ENCODE assay signal across 8 mouse cellular contexts in the genomic region with DNA sequence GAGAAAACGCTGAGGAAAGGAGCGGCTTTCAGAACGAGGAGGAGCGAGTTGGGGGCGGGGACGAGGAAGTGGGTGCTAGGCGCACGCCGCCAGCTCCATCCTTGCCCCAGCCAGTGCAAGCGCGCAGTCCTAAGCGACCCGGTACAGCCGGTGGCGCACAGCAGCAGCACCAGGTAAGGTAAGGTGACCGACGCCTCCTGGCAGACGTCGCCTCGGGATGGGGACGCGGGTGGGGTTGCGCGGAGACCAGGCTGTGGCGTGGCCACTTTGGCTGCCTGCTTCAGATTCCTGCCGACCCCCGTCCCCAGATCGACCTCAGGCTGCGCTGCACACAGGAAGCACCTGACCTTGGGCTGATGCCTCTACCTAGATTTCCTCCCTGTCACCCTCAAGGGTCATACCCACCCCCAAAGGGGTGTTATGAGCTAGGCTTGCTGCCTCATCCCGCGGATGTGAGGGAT. TPM values are rescaled to one million over a fixed set of nuclear protein-coding genes. Genes with fewer than 3 reads are reported as not detected.
DNase-seq lines count a peak whose midpoint lies in the region; ATAC-seq and TF ChIP-seq lines count a peak whose summit lies in the region.

A gene (plus strand): TSS at position 109 of the 461 bp plus-strand sequence.

- intact Hi-C loops in left cerebral cortex, postnatal 25 days (cut with DNase I) = no loop called here

- peak within 1 kb of the TSS; percentile 31 for H3K4me3 ChIP-seq in kidney, embryonic 14.5 days (ENCODE audit: low read length)
- H3K4me3 ChIP-seq in ES-Bruce4 (ENCODE audit: low read depth, low read length) = peak within 1 kb of the TSS; percentile 69
- peak within 1 kb of the TSS; percentile 36 for H3K4me3 ChIP-seq in forebrain, embryonic 12.5 days (replicated peaks)
- peak within 1 kb of the TSS; percentile 53 for H3K4me3 ChIP-seq in neural tube, embryonic 15.5 days (replicated peaks)

- H3K27me3 ChIP-seq in kidney, embryonic 14.5 days (ENCODE audit: control insufficient read depth, insufficient read depth, low read length) = peaks cover 18% of the 10 kb centered on the region
- no peaks in the 10 kb centered on the region for H3K27me3 ChIP-seq in ES-Bruce4 (ENCODE audit: control insufficient read depth, insufficient read depth, low read length, poor library complexity, severe bottlenecking)
- H3K27me3 ChIP-seq in forebrain, embryonic 12.5 days = peaks cover 42% of the 10 kb centered on the region
- peaks cover 17% of the 10 kb centered on the region for H3K27me3 ChIP-seq in neural tube, embryonic 15.5 days (replicated peaks)

- ATAC-seq in kidney, embryonic 14.5 days (ENCODE audit: low FRiP score, low TSS enrichment) = 0 out of 2 replicates have a peak, but pooled peaks have one; percentile 49
- no peak for ATAC-seq in forebrain, embryonic 12.5 days (ENCODE audit: low FRiP score)
- peak; percentile 78; the same call in 1 of the 2 replicates for ATAC-seq in neural tube, embryonic 15.5 days (ENCODE audit: low FRiP score)

- TF ChIP-seq CTCF in ES-Bruce4 (IDR thresholded peaks at IDR 0.05; ENCODE audit: low read depth, low read length) = no peak

- no peak for TF ChIP-seq EP300 in ES-Bruce4 (IDR thresholded peaks at IDR 0.05; ENCODE audit: insufficient read depth, low read depth, low read length)

- 2% methylated on average over 18 of the region's 31 CpGs for WGBS in kidney, embryonic 14.5 days
- 1% methylated on average over 31 of the region's 31 CpGs for WGBS in forebrain, embryonic 12.5 days
- 1% methylated on average over 31 of the region's 31 CpGs for WGBS in neural tube, embryonic 15.5 days

- H3K4me1 ChIP-seq in kidney, embryonic 14.5 days (ENCODE audit: control insufficient read depth, insufficient read depth, low read length) = peaks cover 3% of the 10 kb centered on the region; the same call in 1 of the 2 replicates
- no peaks in the 10 kb centered on the region for H3K4me1 ChIP-seq in ES-Bruce4 (ENCODE audit: control insufficient read depth, insufficient read depth, low read length)
- peaks cover 7% of the 10 kb centered on the region; the same call in 1 of the 2 replicates for H3K4me1 ChIP-seq in forebrain, embryonic 12.5 days
- H3K4me1 ChIP-seq in neural tube, embryonic 15.5 days = peaks cover 10% of the 10 kb centered on the region

- H3K9ac ChIP-seq in kidney, embryonic 14.5 days (ENCODE audit: low read depth, low read length) = no peak within 1 kb of the TSS
- peak within 1 kb of the TSS; percentile 19; the same call in 1 of the 2 replicates for H3K9ac ChIP-seq in ES-Bruce4 (ENCODE audit: low read depth, poor library complexity, severe bottlenecking)
- 0 out of 2 replicates have a peak within 1 kb of the TSS, but pooled peaks have one; percentile 27 for H3K9ac ChIP-seq in forebrain, embryonic 12.5 days
- H3K9ac ChIP-seq in neural tube, embryonic 15.5 days (replicated peaks) = peak within 1 kb of the TSS; percentile 53

- H3K4me2 ChIP-seq in kidney, embryonic 14.5 days (replicated peaks; ENCODE audit: low read depth, low read length) = peak within 1 kb of the TSS; percentile 50
- H3K4me2 ChIP-seq in forebrain, embryonic 12.5 days = peak within 1 kb of the TSS; percentile 61
- H3K4me2 ChIP-seq in neural tube, embryonic 15.5 days = peak within 1 kb of the TSS; percentile 87

- H3K27ac ChIP-seq in kidney, embryonic 14.5 days (ENCODE audit: low read depth, low read length) = no peak within 1 kb of the TSS
- no peak within 1 kb of the TSS for H3K27ac ChIP-seq in ES-Bruce4 (ENCODE audit: insufficient read depth, low read length)
- no peak within 1 kb of the TSS for H3K27ac ChIP-seq in forebrain, embryonic 12.5 days
- H3K27ac ChIP-seq in neural tube, embryonic 15.5 days (replicated peaks) = no peak within 1 kb of the TSS

- no peak for DNase-seq in kidney, adult 18-20 months
- DNase-seq in left cerebral cortex, postnatal 25 days (ENCODE audit: low spot score in 2 of 2) = peak; percentile 46 to 75
- no peak for DNase-seq in adrenal gland, postnatal 4 days (ENCODE audit: low spot score in 2 of 2)
- no peak for DNase-seq in testis, postnatal 14 days (ENCODE audit: low spot score)

- no peaks in the 10 kb centered on the region for H3K36me3 ChIP-seq in kidney, embryonic 14.5 days (ENCODE audit: control insufficient read depth, insufficient read depth, low read length)
- H3K36me3 ChIP-seq in ES-Bruce4 (ENCODE audit: control insufficient read depth, insufficient read depth, low read length, poor library complexity, severe bottlenecking) = no peaks in the 10 kb centered on the region
- no peaks in the 10 kb centered on the region for H3K36me3 ChIP-seq in forebrain, embryonic 12.5 days (replicated peaks)
- no peaks in the 10 kb centered on the region for H3K36me3 ChIP-seq in neural tube, embryonic 15.5 days

- H3K9me3 ChIP-seq in kidney, embryonic 14.5 days (ENCODE audit: control insufficient read depth, low read length) = no peaks in the 10 kb centered on the region
- no peaks in the 10 kb centered on the region for H3K9me3 ChIP-seq in ES-Bruce4 (replicated peaks; ENCODE audit: control insufficient read depth, insufficient read depth, low read length, poor library complexity, severe bottlenecking)
- H3K9me3 ChIP-seq in forebrain, embryonic 12.5 days = no peaks in the 10 kb centered on the region
- H3K9me3 ChIP-seq in neural tube, embryonic 15.5 days (replicated peaks) = no peaks in the 10 kb centered on the region

- TF ChIP-seq POLR2A in ES-Bruce4 (IDR thresholded peaks at IDR 0.05; ENCODE audit: insufficient read depth, low read length) = no peak

RNA-seq across cellular contexts. Expression of the gene that starts here (rescaled TPM):
- 0.11 TPM in 1 of 2 replicates, not detected in the other for polyA plus RNA-seq in kidney, embryonic 14.5 days (2014; fragmentation: Nextera tagmentation; extraction: Ambion mirVana)
- not detected in 2 replicates for polyA plus RNA-seq in ES-Bruce4 (2011; ENCODE audit: insufficient read depth, insufficient read length, low read depth, missing spikeins)
- polyA plus RNA-seq in forebrain, embryonic 12.5 days (2016; fragmentation: Nextera tagmentation; extraction: Ambion mirVana) = not detected in 2 replicates
- total RNA-seq in left cerebral cortex, postnatal 25 days (2021) = 10 to 100 TPM; 15.3 to 15.7 TPM
- 0.45 and 0.74 TPM in 2 replicates for polyA plus RNA-seq in neural tube, embryonic 15.5 days (2015; fragmentation: Nextera tagmentation; extraction: Ambion mirVana)
- total RNA-seq in adrenal gland, postnatal 4 days (2021) = under 1 TPM; 0.17 to 0.25 TPM

Comparison
In these comparisons a context has a peak if more than half of its experiments do, and no peak if none do; other contexts are left out.
1. RNA of the gene that starts here (total RNA-seq): 15.3 to 15.7 TPM in left cerebral cortex, postnatal 25 days; 0.17 to 0.25 TPM in adrenal gland, postnatal 4 days; every median in the first group is over 10 times any median in the second.
2. Peak in ATAC-seq, H3K4me3 ChIP-seq and H3K4me2 ChIP-seq in kidney, embryonic 14.5 days; RNA of the gene not detected or under 1 TPM.
3. Peak in ATAC-seq, H3K4me3 ChIP-seq, H3K9ac ChIP-seq and H3K4me2 ChIP-seq in neural tube, embryonic 15.5 days; RNA of the gene not detected or under 1 TPM.
4. DNase-seq: peak in left cerebral cortex, postnatal 25 days (2 of 2); none in kidney, adult 18-20 months (single experiment), adrenal gland, postnatal 4 days (0 of 2) and testis, postnatal 14 days (single experiment).
5. Peak in every context shown above with its lines, with median percentiles within 50 percentile points of each other: H3K4me2 ChIP-seq and H3K4me3 ChIP-seq.